Mouse (Mus musculus) hindbrain, embryonic 11.5 days (tissue): ENCODE results near the gene Slc6a20b. TPM values are rescaled to one million over a fixed set of nuclear protein-coding genes. Genes with fewer than 3 reads are reported as not detected.
A peak's percentile ranks its signal among the peaks of the same experiment; 100 is the strongest.

Source experiments
- ATAC-seq: fragments of 200-750 bp; cut with Nextera tagmentation; 2 replicates; pipeline ENCODE4 v1.8.0; 2017; ENCODE audit warnings: mild to moderate bottlenecking, moderate TSS enrichment, moderate library complexity; ENCODE audit not compliant: low FRiP score
- DNase-seq: peaks from one replicate; pipeline ENCODE4 v3.0.0-alpha.2; 2015; ENCODE audit warnings: low spot score
- H3K27ac ChIP-seq: fragments of 300-500 bp; sonication (generic); 2 replicates; pipeline ENCODE4 v1.5.1; 2014; ENCODE audit warnings: mild to moderate bottlenecking, low read depth, low read length
- H3K27me3 ChIP-seq: fragments of 300-500 bp; sonication (generic); 2 replicates; pipeline ENCODE4 v1.6.1; 2014; ENCODE audit warnings: mild to moderate bottlenecking, low read length, moderate library complexity, mixed read lengths; ENCODE audit not compliant: control insufficient read depth, insufficient read depth
- H3K36me3 ChIP-seq: fragments of 300-500 bp; sonication (generic); 2 replicates; pipeline ENCODE4 v1.6.1; 2014; ENCODE audit warnings: mild to moderate bottlenecking, low read length, moderate library complexity, mixed read lengths; ENCODE audit not compliant: control insufficient read depth, insufficient read depth
- H3K4me1 ChIP-seq: fragments of 300-500 bp; sonication (generic); replicated peaks from 2 replicates; pipeline ENCODE4 v1.6.1; 2014; ENCODE audit warnings: low read length, mixed read lengths; ENCODE audit not compliant: control insufficient read depth, insufficient read depth
- H3K4me2 ChIP-seq: fragments of 300-500 bp; sonication (generic); replicated peaks from 2 replicates; pipeline ENCODE4 v1.6.1; 2014; ENCODE audit warnings: mild to moderate bottlenecking, low read depth, low read length
- H3K4me3 ChIP-seq: fragments of 300-500 bp; sonication (generic); 2 replicates; pipeline ENCODE4 v1.5.1; 2014; ENCODE audit warnings: low read depth, low read length
- H3K9ac ChIP-seq: fragments of 300-500 bp; sonication (generic); 2 replicates; pipeline ENCODE4 v1.6.1; 2014; ENCODE audit warnings: low read depth, low read length
- H3K9me3 ChIP-seq: fragments of 300-500 bp; sonication (generic); 2 replicates; pipeline ENCODE4 v1.6.1; 2016; ENCODE audit warnings: low read length; ENCODE audit not compliant: control insufficient read depth
- WGBS: fragments of 180-500 bp; shearing (Covaris S2); extraction: QIAGEN DNeasy Blood & Tissue Kit; methylation state at CpG from one replicate; pipeline ENCODE4 v1.1.7; 2014; 5-methylcytosine and 5-hydroxymethylcytosine counted together
- polyA plus RNA-seq: library from polyadenylated mRNA; unstranded; fragments of >200 nt; fragmentation: Nextera tagmentation; extraction: Ambion mirVana; gene quantifications from 2 replicates; pipeline ENCODE4 v1.2.1, GENCODE M21; 2014

Slc6a20b gene
- polyA plus RNA-seq, 1 experiment from 2014 or later, result 0.22 TPM

- WGBS, result 94% methylated on average over 5 of the region's 5 CpGs
- Histone ChIP-seq H3K9me3 (no peaks in the 10 kb centered on the region), H3K9ac (no peak overlapping the region), H3K4me1 (no peaks in the 10 kb centered on the region), H3K36me3 (no peaks in the 10 kb centered on the region), H3K4me2 (no peak overlapping the region), H3K4me3 (no peak overlapping the region), H3K27ac (no peak overlapping the region), H3K27me3 (no peaks in the 10 kb centered on the region)
- no peak for DNase-seq
- no peak for ATAC-seq
Observed at GRCm38 (mm10) chr9:123620311-123621098, 11.9 kb downstream of the Slc6a20b start.

DNA sequence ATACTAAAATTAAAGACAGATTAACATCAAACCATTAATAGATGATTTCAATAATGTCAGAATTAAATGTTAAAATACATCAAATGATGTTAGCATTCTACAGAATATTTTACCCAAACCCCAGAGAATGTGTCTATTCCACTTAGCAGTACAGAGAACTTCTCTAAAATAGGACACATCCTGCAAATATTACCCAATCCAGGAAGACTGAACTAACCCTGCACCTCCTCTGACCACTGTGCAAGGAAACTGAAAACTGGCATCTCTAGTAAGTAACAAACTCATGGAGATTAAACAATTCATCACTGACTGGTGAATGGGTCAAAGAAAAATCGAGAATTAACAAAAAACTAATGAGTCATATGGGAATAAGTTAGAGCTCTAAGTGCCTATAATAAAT, 30.8 kb downstream of the Slc6a20b start:
- Histone ChIP-seq H3K27ac (no peak overlapping the region), H3K4me3 (no peak overlapping the region), H3K9me3 (no peaks in the 10 kb centered on the region), H3K27me3 (no peaks in the 10 kb centered on the region), H3K4me1 (no peaks in the 10 kb centered on the region), H3K9ac (no peak overlapping the region), H3K4me2 (no peak overlapping the region), H3K36me3 (no peaks in the 10 kb centered on the region)
- DNase-seq (no peak), ATAC-seq (no peak)
- WGBS, result 87% methylated on average over 1 of the region's 1 CpGs

DNA sequence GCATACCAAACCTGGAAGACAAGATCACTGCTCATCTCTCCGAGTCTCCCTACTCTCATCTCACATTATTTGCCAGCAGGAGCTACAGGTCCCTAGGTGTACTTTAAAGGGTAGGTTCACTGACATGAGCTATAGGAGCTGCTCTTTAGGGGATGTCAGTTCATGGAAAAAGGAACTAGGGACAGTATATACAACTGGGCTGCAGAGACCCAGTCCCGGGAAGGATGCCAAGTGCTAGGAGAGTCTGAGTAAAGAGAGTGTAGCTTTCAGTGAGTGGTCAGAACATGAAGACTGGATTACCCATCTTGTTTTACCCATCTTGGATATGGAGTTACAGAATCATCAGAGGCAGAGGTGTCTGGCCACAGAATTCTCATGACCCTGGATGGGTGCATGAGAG, 35.0 kb downstream of the Slc6a20b start:
- 95% methylated on average over 2 of the region's 2 CpGs for WGBS
- no peaks in the 10 kb centered on the region for H3K4me1 ChIP-seq
- H3K27me3 ChIP-seq, result no peaks in the 10 kb centered on the region
- H3K9me3 ChIP-seq, result no peaks in the 10 kb centered on the region
- H3K4me2 ChIP-seq, result no peak overlapping the region
- H3K27ac ChIP-seq, result no peak overlapping the region
- no peak overlapping the region for H3K4me3 ChIP-seq
- H3K36me3 ChIP-seq, result no peaks in the 10 kb centered on the region
- DNase-seq (no peak), ATAC-seq (no peak)
- H3K9ac ChIP-seq, result no peak overlapping the region

GRCm38 (mm10) chr9:123596910-123597309, 35.5 kb downstream of the Slc6a20b start:
- H3K27me3 ChIP-seq, result no peaks in the 10 kb centered on the region
- no peaks in the 10 kb centered on the region for H3K9me3 ChIP-seq
- no peak overlapping the region for H3K4me3 ChIP-seq
- DNase-seq (no peak), ATAC-seq (no peak)
- WGBS, result 89% methylated on average over 2 of the region's 2 CpGs
- no peak overlapping the region for H3K27ac ChIP-seq
- no peaks in the 10 kb centered on the region for H3K36me3 ChIP-seq
- H3K9ac ChIP-seq, result no peak overlapping the region
- no peak overlapping the region for H3K4me2 ChIP-seq
- no peaks in the 10 kb centered on the region for H3K4me1 ChIP-seq

- Histone ChIP-seq H3K9me3 (no peaks in the 10 kb centered on the region), H3K9ac (no peak overlapping the region), H3K36me3 (no peaks in the 10 kb centered on the region), H3K4me1 (no peaks in the 10 kb centered on the region), H3K4me2 (no peak overlapping the region), H3K27me3 (no peaks in the 10 kb centered on the region), H3K27ac (no peak overlapping the region), H3K4me3 (no peak overlapping the region)
- no peak for DNase-seq
- 93% methylated on average over 4 of the region's 4 CpGs for WGBS
- ATAC-seq, result no peak
Observed at GRCm38 (mm10) chr9:123595194-123595593, 37.2 kb downstream of the Slc6a20b start.

DNA sequence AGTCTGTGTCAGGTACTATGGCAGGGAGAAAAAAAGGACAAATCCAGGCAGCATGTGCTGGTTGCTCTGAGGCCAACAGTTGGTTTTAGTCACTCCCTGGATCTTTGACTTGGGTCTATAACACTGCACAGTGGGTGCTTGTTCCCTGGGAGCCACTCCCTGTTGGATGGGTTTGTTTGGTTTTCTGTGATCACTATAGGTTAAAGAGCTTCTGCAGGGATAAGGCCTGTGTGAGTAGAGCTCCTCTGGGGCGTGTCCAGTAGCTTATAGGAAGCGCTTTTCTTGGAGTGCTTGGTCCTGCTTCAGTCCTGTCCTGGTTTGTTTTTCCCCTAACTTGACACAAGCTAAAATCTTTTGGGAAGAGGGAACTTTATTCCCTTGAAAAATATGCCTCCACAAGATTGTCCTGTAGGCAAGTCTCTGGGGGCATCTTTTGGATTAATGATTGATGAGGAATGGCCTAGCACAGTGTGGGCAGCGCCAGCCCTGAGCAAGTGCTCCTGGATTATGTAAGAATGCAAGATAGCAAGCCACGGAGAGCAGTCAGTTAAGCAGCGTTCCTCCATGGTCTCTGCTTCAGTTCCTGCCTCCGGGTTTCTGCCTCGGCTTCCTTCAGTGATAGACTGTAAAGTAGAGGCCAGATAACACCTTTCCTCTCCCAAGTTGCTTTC, 43.0 kb downstream of the Slc6a20b start:
- Histone ChIP-seq H3K27me3 (no peaks in the 10 kb centered on the region), H3K4me2 (no peak overlapping the region), H3K4me3 (no peak overlapping the region), H3K4me1 (no peaks in the 10 kb centered on the region), H3K27ac (no peak overlapping the region), H3K36me3 (no peaks in the 10 kb centered on the region), H3K9ac (no peak overlapping the region), H3K9me3 (no peaks in the 10 kb centered on the region)
- WGBS, result 84% methylated on average over 7 of the region's 7 CpGs
- DNase-seq (no peak), ATAC-seq (no peak)

GRCm38 (mm10) chr9:123577360-123578192, 54.8 kb downstream of the Slc6a20b start:
- DNase-seq (no peak), ATAC-seq (no peak)
- Histone ChIP-seq H3K27ac (no peak overlapping the region), H3K9ac (no peak overlapping the region), H3K27me3 (no peaks in the 10 kb centered on the region), H3K4me2 (no peak overlapping the region), H3K36me3 (no peaks in the 10 kb centered on the region), H3K4me1 (no peaks in the 10 kb centered on the region), H3K4me3 (no peak overlapping the region), H3K9me3 (no peaks in the 10 kb centered on the region)
- 86% methylated on average over 10 of the region's 10 CpGs for WGBS

DNA sequence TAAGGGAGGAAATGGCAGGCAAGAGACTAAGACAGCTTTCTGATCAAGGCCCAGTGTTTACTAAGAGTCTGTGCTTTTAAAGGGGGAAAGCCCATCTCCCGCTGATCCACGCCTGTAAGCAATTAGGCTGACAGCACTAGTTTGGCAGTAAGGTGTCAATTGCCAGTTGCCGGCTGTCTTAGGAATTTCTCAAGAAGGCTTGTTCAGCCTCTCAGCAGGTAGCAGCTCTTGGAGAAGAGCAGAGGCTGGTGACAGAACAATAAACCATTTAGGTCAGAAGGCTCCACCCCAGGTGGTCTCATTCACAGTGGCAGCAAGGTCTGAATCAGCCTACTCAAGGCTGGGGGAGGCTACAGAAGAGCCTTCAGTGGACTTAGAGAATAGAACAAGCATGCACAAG, 77.8 kb downstream of the Slc6a20b start:
- H3K9ac ChIP-seq, result no peak overlapping the region
- H3K4me1 ChIP-seq, result no peaks in the 10 kb centered on the region
- H3K4me2 ChIP-seq, result no peak overlapping the region
- 0 out of 2 replicates have a peak, but pooled peaks cover 3% of the 10 kb centered on the region for H3K36me3 ChIP-seq
- no peak overlapping the region for H3K4me3 ChIP-seq
- 12% methylated on average over 3 of the region's 3 CpGs for WGBS
- H3K9me3 ChIP-seq, result no peaks in the 10 kb centered on the region
- no peaks in the 10 kb centered on the region for H3K27me3 ChIP-seq
- DNase-seq, result peak; percentile 36
- H3K27ac ChIP-seq, result no peak overlapping the region
- no peak for ATAC-seq
